In the genomic region with DNA sequence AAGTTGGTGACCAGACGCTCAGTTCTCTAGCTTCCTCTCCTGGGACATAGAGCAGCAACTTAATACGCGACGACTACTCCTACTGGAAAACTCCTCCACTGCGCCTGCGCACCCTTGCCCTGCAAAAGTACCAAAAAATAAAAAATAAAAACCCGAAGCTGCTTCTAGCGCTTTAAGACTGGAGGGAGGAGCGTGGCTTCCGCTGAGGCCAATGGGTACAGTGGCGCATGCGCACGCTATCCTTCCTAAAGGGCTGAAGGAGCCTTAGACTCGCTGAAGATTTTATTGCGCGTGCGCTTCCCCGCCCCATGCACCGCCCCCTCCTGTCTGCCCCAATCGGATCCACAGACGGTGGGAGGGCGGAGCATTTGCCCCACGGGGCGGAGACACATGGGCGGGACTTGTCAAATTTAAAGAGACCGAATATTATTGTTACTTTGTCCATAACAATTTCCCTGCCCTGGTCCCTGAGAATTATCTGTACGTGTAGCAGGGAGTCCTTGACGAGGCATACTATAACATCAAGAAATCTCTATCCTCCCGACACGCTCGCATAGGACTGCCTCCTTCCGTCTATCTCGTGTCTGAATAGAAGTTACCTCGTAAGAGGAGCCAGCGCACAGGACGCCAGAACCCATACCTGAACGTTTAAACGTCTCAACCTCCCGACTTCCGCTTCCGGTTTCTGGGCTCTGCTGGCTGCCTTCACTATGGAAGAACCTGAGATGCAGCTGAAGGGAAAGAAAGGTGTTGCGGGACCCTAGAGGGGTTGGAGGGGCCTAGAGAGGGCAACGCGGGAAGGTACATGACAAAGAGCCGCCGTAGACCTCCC, we compare ENCODE assay signal across 8 mouse cellular contexts. TPM values are rescaled to one million over a fixed set of nuclear protein-coding genes. Genes with fewer than 3 reads are reported as not detected.
DNase-seq lines count a peak whose midpoint lies in the region; ATAC-seq lines count a peak whose summit lies in the region.

A gene (minus strand): TSS at position 129 of the 832 bp plus-strand sequence.
A gene (plus strand): TSS at position 474 of the 832 bp plus-strand sequence.
A gene (plus strand): TSS at position 686 of the 832 bp plus-strand sequence.

- no peaks in the 10 kb centered on the region for H3K9me3 ChIP-seq in hindbrain, embryonic 12.5 days (replicated peaks)

- H3K4me2 ChIP-seq in hindbrain, embryonic 12.5 days (replicated peaks) = peak within 1 kb of the TSS; percentile 83

- H3K9ac ChIP-seq in hindbrain, embryonic 12.5 days = peak within 1 kb of the TSS; percentile 79

- peak; percentile 98 for ATAC-seq in hindbrain, embryonic 12.5 days (ENCODE audit: low FRiP score)

- peak; percentile 100 for DNase-seq in NIH3T3 (ENCODE audit: low read depth)
- DNase-seq in cerebellum, postnatal 10 days = peak; percentile 99 to 100
- DNase-seq in frontal cortex, postnatal 10 days (ENCODE audit: low spot score in 2 of 2) = peak; percentile 97 to 98
- DNase-seq in layer of hippocampus, postnatal 14 days (ENCODE audit: low spot score in 2 of 2) = peak; percentile 96 to 99
- peak; percentile 99 for DNase-seq in lung, postnatal 14 days
- DNase-seq in retina, adult 2 months (ENCODE audit: low read depth, low spot score) = peak; percentile 98
- DNase-seq in thymus, postnatal 36 days = peak; percentile 99

- H3K27me3 ChIP-seq in hindbrain, embryonic 12.5 days = no peaks in the 10 kb centered on the region

- peak within 1 kb of the TSS; percentile 85 for H3K27ac ChIP-seq in hindbrain, embryonic 12.5 days

- WGBS in hindbrain, embryonic 12.5 days = under 1% methylated on average over 46 of the region's 46 CpGs

- peaks cover 49% of the 10 kb centered on the region for H3K36me3 ChIP-seq in hindbrain, embryonic 12.5 days

- H3K4me3 ChIP-seq in hindbrain, embryonic 12.5 days = peak within 1 kb of the TSS; percentile 73

- peaks cover 21% of the 10 kb centered on the region for H3K4me1 ChIP-seq in hindbrain, embryonic 12.5 days

RNA-seq across cellular contexts. Expression of the first gene that starts in this region (rescaled TPM):
- 17.0 and 21.0 TPM in 2 replicates for polyA plus RNA-seq in hindbrain, embryonic 12.5 days (2016; fragmentation: Nextera tagmentation; extraction: Ambion mirVana)
- 10 to 100 TPM in 1 of 2 experiments, 1 to 10 TPM in 1; 9.9 to 12.6 TPM for total RNA-seq in layer of hippocampus, postnatal 14 days (2021)

RNA-seq across cellular contexts. Expression of the second gene that starts in this region (rescaled TPM):
- 38.2 and 42.1 TPM in 2 replicates for polyA plus RNA-seq in hindbrain, embryonic 12.5 days (2016; fragmentation: Nextera tagmentation; extraction: Ambion mirVana)
- total RNA-seq in layer of hippocampus, postnatal 14 days (2021) = 10 to 100 TPM; 42.0 to 44.1 TPM

RNA-seq across cellular contexts. Expression of the third gene that starts in this region (rescaled TPM):
- polyA plus RNA-seq in hindbrain, embryonic 12.5 days (2016; fragmentation: Nextera tagmentation; extraction: Ambion mirVana) = 0.32 and 0.70 TPM in 2 replicates
- under 1 TPM; 0.29 to 0.41 TPM for total RNA-seq in layer of hippocampus, postnatal 14 days (2021)

Comparison
In these comparisons a context has a peak if more than half of its experiments do, and no peak if none do; other contexts are left out.
1. Peak in every context shown above with its lines: DNase-seq, ATAC-seq, H3K4me3 ChIP-seq and H3K27ac ChIP-seq.